Mouse (Mus musculus) CH12.LX (cell line): ENCODE measurements around the gene Fry.

Source experiments
- CTCF ChIP-seq, 2 experiments: IDR thresholded peaks in 1 of 2; conservative IDR thresholded peaks in 1 of 2; 2 replicates each; pipeline ENCODE4 v1.5.1; 2011 to 2012; ENCODE audit warnings: low read depth in 2 of 2, low read length in 2 of 2, improper control_type of control experiment in 1 of 2, inconsistent platforms in 1 of 2, mild to moderate bottlenecking in 1 of 2, moderate library complexity in 1 of 2
- ELF1 ChIP-seq: IDR thresholded peaks from 2 replicates; pipeline ENCODE4 v1.6.1; 2014; ENCODE audit warnings: low read depth, mild to moderate bottlenecking, inconsistent platforms, low read length, improper control_type of control experiment
- EP300 ChIP-seq: IDR thresholded peaks from 2 replicates; pipeline ENCODE4 v1.6.1; 2011; ENCODE audit warnings: low read length, improper control_type of control experiment
- MAX ChIP-seq: IDR thresholded peaks from 2 replicates; pipeline ENCODE4 v1.6.1; 2011; ENCODE audit warnings: low read length, improper control_type of control experiment
- MEF2A ChIP-seq: IDR thresholded peaks from 2 replicates; pipeline ENCODE4 v1.6.1; 2014; ENCODE audit warnings: low read depth, mild to moderate bottlenecking, inconsistent platforms, low read length, improper control_type of control experiment, borderline replicate concordance
- PAX5 ChIP-seq: IDR thresholded peaks from 2 replicates; pipeline ENCODE4 v1.6.1; 2012; ENCODE audit warnings: low read length, inconsistent platforms, mixed read lengths
- POLR2A ChIP-seq: IDR thresholded peaks from 2 replicates; pipeline ENCODE4 v1.6.1; 2011; ENCODE audit warnings: low read depth, mild to moderate bottlenecking, improper control_type of control experiment, low read length
- RAD21 ChIP-seq: IDR thresholded peaks from 2 replicates; pipeline ENCODE4 v1.6.1; 2011; ENCODE audit warnings: low read depth, mild to moderate bottlenecking, low read length, improper control_type of control experiment, moderate library complexity
- RCOR1 ChIP-seq: conservative IDR thresholded peaks from 2 replicates; pipeline ENCODE4 v1.6.1; 2012; ENCODE audit warnings: low read depth, mild to moderate bottlenecking, inconsistent platforms, low read length, improper control_type of control experiment
- ZKSCAN1 ChIP-seq: IDR thresholded peaks from 2 replicates; pipeline ENCODE4 v1.6.1; 2012; ENCODE audit warnings: low read depth, inconsistent platforms, low read length, improper control_type of control experiment, borderline replicate concordance

DNA sequence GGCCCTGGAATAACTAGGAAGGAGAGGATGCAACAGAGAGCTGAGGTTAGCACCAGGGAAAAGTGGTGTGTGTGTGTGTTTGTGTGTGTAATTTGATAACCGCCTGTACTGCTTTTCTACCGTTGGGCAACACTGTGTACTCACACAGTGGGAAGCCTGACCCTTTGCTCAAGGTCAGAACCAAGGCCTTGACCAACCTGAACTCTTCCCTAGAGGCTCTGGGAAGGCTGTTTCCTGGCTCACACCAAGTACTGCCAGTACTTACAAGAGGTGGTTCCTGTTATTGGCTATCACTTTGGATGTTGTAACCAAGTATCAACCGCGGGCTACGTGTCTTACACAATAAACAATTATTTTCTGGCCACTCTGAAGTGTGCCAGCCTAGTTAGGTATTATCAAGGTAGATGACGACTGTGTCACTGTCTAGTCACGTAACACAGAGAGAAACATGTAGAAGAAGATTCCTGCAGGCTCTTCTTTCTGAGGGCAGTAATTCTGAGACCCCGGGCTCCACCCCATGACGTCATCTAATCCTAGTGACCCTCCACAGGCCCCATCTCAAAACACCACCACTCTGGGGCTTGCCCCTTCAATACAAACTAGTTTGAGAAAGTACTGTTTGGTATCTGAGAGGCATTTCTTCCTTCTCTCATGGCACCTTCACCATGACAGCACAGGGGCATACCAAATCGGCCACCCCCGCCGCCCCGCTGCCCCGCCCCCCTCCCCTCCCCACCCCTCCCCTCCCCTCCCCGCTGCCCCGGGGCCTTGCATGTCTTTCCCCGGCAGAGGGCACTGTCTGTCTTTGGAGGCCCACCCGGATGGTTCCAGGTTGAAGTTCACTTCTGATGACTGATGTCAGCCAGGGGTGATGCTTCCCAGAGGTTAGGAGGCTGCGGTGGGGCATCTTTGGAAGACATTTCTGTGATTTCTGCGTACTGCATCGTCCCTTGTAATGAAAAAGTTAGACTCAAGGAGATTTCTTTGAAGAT, 114.0 kb downstream of the Fry start:
- TF ChIP-seq PAX5 (no peak), POLR2A (no peak), EP300 (no peak), CTCF (conservative IDR thresholded peaks at IDR 0.05 in 1 of 2, IDR thresholded peaks at IDR 0.05 in 1 of 2; ENCODE audit: low read depth in 2 of 2, low read length in 2 of 2) (no peak), ZKSCAN1 (no peak), RAD21 (no peak; the same call in none of the 2 replicates), RCOR1 (no peak), ELF1 (no peak), MAX (no peak), MEF2A (no peak)
